Mouse (Mus musculus) G1E (cell line): ENCODE measurements around the gene Nlrp10.
A peak's percentile ranks its signal among the peaks of the same experiment; 100 is the strongest.

Experiments
- CTCF ChIP-seq: IDR thresholded peaks from 2 replicates; pipeline ENCODE4 v1.5.1; 2012; ENCODE audit warnings: low read depth, low read length, inconsistent platforms, mixed read lengths
- GATA1 ChIP-seq: IDR thresholded peaks from 2 replicates; pipeline ENCODE4 v1.6.1; 2012; ENCODE audit warnings: borderline replicate concordance, low read length, inconsistent platforms, mixed read lengths
- GATA2 ChIP-seq: IDR thresholded peaks from 2 replicates; pipeline ENCODE4 v1.6.1; 2012; ENCODE audit warnings: low read depth, low read length, inconsistent platforms, borderline replicate concordance
- TAL1 ChIP-seq: conservative IDR thresholded peaks from 2 replicates; pipeline ENCODE4 v1.6.1; 2012; ENCODE audit warnings: low read depth, low read length, inconsistent platforms, mixed read lengths

- TF ChIP-seq CTCF (peak; percentile 72), GATA1 (no peak), TAL1 (no peak), GATA2 (no peak)
Observed at GRCm38 (mm10) chr7:108954185-108954584, 24.2 kb upstream of the Nlrp10 start.
